Mouse (Mus musculus) hindbrain, postnatal 0 days (tissue): Measurements from ENCODE around the gene Ube2n. TPM values are rescaled to one million over a fixed set of nuclear protein-coding genes. Genes with fewer than 3 reads are reported as not detected.

Source experiments
- ATAC-seq: fragments of 200-750 bp; cut with Nextera tagmentation; 2 replicates; pipeline ENCODE4 v1.8.0; 2017; ENCODE audit warnings: mild to moderate bottlenecking, moderate TSS enrichment, moderate library complexity
- DNase-seq: peaks from one replicate; pipeline ENCODE4 v3.0.0-alpha.2; 2015; ENCODE audit warnings: low spot score
- H3K27ac ChIP-seq: fragments of 300-500 bp; sonication (generic); 2 replicates; pipeline ENCODE4 v1.5.1; 2014; ENCODE audit warnings: mild to moderate bottlenecking
- H3K27me3 ChIP-seq: fragments of 300-500 bp; sonication (generic); 2 replicates; pipeline ENCODE4 v1.6.1; 2014; ENCODE audit warnings: low read length, mixed read lengths; ENCODE audit not compliant: insufficient read depth
- H3K36me3 ChIP-seq: fragments of 300-500 bp; sonication (generic); 2 replicates; pipeline ENCODE4 v1.6.1; 2014; ENCODE audit warnings: low read length, mixed read lengths; ENCODE audit not compliant: insufficient read depth
- H3K4me1 ChIP-seq: fragments of 300-500 bp; sonication (generic); 2 replicates; pipeline ENCODE4 v1.6.1; 2014; ENCODE audit warnings: antibody characterized with exemption, low read length, mixed read lengths; ENCODE audit not compliant: insufficient read depth
- H3K4me2 ChIP-seq: fragments of 300-500 bp; sonication (generic); 2 replicates; pipeline ENCODE4 v1.6.1; 2014; ENCODE audit warnings: low read depth, mild to moderate bottlenecking, low read length, moderate library complexity, mixed read lengths
- H3K4me3 ChIP-seq: fragments of 300-500 bp; sonication (generic); 2 replicates; pipeline ENCODE4 v1.5.1; 2014; ENCODE audit warnings: low read length
- H3K9ac ChIP-seq: fragments of 300-500 bp; sonication (generic); replicated peaks from 2 replicates; pipeline ENCODE4 v1.6.1; 2014; ENCODE audit warnings: mild to moderate bottlenecking, low read length, moderate library complexity, mixed read lengths
- H3K9me3 ChIP-seq: fragments of 300-500 bp; sonication (generic); 2 replicates; pipeline ENCODE4 v1.6.1; 2016; ENCODE audit warnings: low read length, mixed read lengths
- CTCF ChIP-seq: IDR thresholded peaks from 2 replicates; pipeline ENCODE4 v1.5.1; 2016; ENCODE audit warnings: antibody characterized with exemption, control low read depth, low read depth
- WGBS: fragments of 180-500 bp; shearing (Covaris S2); extraction: QIAGEN DNeasy Blood & Tissue Kit; methylation state at CpG from one replicate; pipeline ENCODE4 v1.1.7; 2014; 5-methylcytosine and 5-hydroxymethylcytosine counted together
- polyA plus RNA-seq: library from polyadenylated mRNA; unstranded; fragments of >200 nt; fragmentation: Nextera tagmentation; extraction: Ambion mirVana; gene quantifications from 2 replicates; pipeline ENCODE4 v1.2.1, GENCODE M21; 2015
- total RNA-seq: library from RNA; depleted of rRNA; stranded (reverse); fragments of >200 nt; gene quantifications from 2 replicates; pipeline ENCODE4 v1.2.3, GENCODE M21; 2014

Gene Ube2n
- total and polyA plus RNA-seq, 2 experiments from 2014 or later = 203 to 333 TPM

DNA sequence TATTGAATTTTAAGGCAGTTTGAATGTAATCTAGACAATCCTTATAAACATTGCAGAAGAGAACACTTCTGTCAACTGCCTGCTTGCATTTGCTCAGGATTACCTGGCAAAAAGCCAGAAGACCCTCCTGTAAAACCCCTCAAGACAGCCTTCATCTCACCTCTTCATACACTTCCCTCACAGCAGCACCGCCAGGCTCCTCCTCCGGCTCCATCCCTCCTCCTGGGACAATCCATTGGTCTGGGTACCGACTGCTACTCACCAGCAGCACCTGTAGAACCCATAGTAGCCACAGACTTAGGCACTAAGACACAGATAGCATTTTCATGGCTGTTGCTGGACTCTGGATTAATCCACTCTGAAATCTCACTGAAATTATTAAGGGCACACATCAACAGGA is 37.4 kb downstream of the Ube2n start:
- DNase-seq = no peak
- TF ChIP-seq CTCF = no peak
- Histone ChIP-seq H3K27ac (no peak overlapping the region), H3K4me2 (no peak overlapping the region), H3K9me3 (no peaks in the 10 kb centered on the region), H3K36me3 (peaks cover 6% of the 10 kb centered on the region; the same call in 1 of the 2 replicates), H3K4me3 (no peak overlapping the region), H3K9ac (no peak overlapping the region), H3K4me1 (0 out of 2 replicates have a peak, but pooled peaks cover 3% of the 10 kb centered on the region), H3K27me3 (no peaks in the 10 kb centered on the region)
- WGBS = 52% methylated on average over 3 of the region's 3 CpGs
- ATAC-seq = peak; percentile 36; the same call in 1 of the 2 replicates

DNA sequence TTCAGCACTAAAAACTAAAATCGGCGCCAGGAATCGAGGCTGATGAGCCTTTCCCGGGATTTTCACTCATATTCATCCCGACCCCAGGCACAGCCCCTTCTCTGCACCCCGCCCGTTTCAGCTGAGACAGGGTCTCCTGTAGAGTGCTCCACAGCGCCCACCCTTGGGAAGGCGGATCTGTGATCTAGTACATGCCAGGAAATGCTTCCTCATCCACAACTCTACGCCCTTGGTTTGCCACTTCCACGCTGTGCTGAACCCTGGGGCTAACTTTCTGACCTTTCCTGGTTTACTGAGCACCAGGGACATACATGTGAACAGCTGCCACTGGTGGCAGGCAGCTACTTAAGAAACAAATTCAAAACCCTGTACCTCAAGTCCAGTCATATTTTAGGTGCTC is 40.9 kb downstream of the Ube2n start:
- H3K4me3 ChIP-seq = no peak overlapping the region
- H3K27ac ChIP-seq = no peak overlapping the region
- 0 out of 2 replicates have a peak, but pooled peaks cover 3% of the 10 kb centered on the region for H3K4me1 ChIP-seq
- H3K9me3 ChIP-seq = no peaks in the 10 kb centered on the region
- no peak for ATAC-seq
- no peak overlapping the region for H3K9ac ChIP-seq
- H3K27me3 ChIP-seq = no peaks in the 10 kb centered on the region
- no peak overlapping the region for H3K4me2 ChIP-seq
- H3K36me3 ChIP-seq = no peaks in the 10 kb centered on the region
- DNase-seq = no peak
- 80% methylated on average over 11 of the region's 11 CpGs for WGBS
- TF ChIP-seq CTCF = no peak

DNA sequence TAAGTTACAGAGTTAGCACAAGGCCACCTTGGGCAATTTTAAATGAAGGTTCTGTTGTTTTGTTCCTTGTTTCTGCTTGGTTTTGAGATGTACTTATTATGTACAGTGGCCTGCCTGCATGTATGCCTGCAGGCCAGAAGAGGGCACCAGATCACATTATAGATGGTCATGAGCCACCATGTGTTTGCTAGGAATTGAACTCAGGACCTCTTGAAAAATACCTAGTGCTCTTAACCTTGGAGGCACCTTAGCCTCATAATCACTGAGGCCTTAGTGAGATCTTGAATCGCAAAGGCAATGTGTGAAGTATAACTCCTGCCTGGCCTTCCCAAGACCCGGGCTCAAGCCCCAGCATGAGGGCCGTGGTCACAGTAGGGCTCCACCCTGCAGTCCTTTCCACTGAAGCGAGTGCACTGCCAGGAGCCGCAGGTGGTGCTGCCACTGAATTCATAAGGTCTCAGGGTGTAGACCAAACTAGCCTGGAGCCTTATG is 42.4 kb downstream of the Ube2n start:
- no peak for ATAC-seq
- TF ChIP-seq CTCF = peak; percentile 72
- Histone ChIP-seq H3K9ac (no peak overlapping the region), H3K9me3 (no peaks in the 10 kb centered on the region), H3K4me2 (no peak overlapping the region), H3K27ac (no peak overlapping the region), H3K4me3 (no peak overlapping the region), H3K27me3 (no peaks in the 10 kb centered on the region), H3K4me1 (peaks cover 9% of the 10 kb centered on the region; the same call in 1 of the 2 replicates), H3K36me3 (no peaks in the 10 kb centered on the region)
- peak; percentile 64 for DNase-seq
- WGBS = 85% methylated on average over 5 of the region's 5 CpGs

DNA sequence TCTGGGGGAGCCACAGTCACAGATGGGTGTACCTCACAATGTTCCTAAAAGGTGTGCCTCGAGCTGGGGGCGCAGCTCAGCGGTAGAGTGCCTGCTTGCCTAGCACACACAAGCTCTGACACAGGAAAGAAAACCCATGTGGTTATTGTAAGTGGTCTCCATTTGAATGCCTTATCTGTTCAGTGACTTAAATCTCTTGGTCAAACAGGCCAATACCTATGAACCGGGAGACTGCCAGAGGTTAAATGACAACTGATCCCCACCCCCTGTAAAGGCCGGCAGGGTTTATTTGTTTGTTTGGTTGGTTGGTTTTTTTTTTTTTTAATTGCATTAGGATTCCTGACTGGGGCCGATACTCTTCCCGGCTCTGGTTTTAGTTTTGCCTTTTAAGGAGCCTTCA is 44.5 kb downstream of the Ube2n start:
- no peak overlapping the region; the same call in 1 of the 2 replicates for H3K4me2 ChIP-seq
- H3K36me3 ChIP-seq = no peaks in the 10 kb centered on the region
- peaks cover 9% of the 10 kb centered on the region; the same call in 1 of the 2 replicates for H3K4me1 ChIP-seq
- H3K27me3 ChIP-seq = no peaks in the 10 kb centered on the region
- H3K9ac ChIP-seq = no peak overlapping the region
- ATAC-seq = no peak
- H3K9me3 ChIP-seq = no peaks in the 10 kb centered on the region
- no peak for TF ChIP-seq CTCF
- H3K27ac ChIP-seq = no peak overlapping the region
- DNase-seq = no peak
- WGBS = 80% methylated on average over 7 of the region's 7 CpGs
- no peak overlapping the region for H3K4me3 ChIP-seq

DNA sequence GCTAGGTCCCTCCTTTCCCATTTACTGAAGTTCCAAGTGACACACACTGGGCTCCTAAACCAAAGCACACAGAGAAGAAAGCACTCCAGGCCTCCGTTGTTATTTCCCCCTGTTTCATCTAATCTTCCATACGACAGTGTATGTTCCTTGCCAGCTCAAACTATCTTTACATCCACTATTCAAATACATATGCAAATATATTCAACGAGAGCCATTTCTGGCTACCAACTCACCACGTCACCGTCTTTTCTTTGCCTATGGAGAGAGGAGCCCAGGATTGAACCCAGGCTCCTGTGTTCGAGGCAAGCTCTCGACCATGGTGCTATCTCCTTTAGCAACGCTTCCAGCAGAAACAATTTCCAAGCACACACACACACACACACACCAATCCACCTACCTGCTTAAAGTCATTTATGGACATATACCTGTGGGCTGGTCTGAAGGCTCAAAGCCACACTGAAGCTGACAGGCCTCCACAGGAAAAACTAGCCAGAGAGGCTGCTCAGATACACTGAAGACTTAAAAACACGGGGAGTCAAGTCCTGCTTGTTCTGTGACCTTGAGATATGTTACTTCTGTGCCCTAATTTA is 45.5 kb downstream of the Ube2n start:
- Histone ChIP-seq H3K27me3 (no peaks in the 10 kb centered on the region), H3K4me3 (no peak overlapping the region), H3K9me3 (no peaks in the 10 kb centered on the region), H3K27ac (no peak overlapping the region), H3K36me3 (no peaks in the 10 kb centered on the region), H3K4me2 (peak overlapping the region; percentile 21; the same call in 1 of the 2 replicates), H3K4me1 (peaks cover 9% of the 10 kb centered on the region; the same call in 1 of the 2 replicates), H3K9ac (no peak overlapping the region)
- DNase-seq (no peak), ATAC-seq (no peak)
- WGBS = 78% methylated on average over 9 of the region's 9 CpGs
- TF ChIP-seq CTCF = no peak

DNA sequence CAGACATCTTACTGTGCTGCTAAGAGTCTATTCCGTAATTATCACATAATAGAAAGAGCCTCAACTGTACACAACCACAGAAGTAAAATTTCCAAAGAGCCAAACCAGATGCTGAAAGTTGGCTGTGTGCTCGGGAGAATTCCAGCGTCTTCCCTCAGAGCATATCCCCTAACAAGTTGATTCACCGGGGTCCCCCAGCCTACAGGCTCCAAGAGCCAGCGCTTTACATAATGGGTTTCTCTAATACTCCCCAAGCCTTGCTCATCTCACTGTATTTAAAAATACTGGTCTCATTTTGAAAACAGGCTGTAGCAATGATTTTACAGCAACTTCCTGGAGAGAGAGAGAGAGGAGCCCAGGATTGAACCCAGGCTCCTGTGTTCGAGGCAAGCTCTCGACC is 46.7 kb downstream of the Ube2n start:
- Histone ChIP-seq H3K27ac (no peak overlapping the region), H3K9me3 (no peaks in the 10 kb centered on the region), H3K36me3 (no peaks in the 10 kb centered on the region), H3K9ac (peak overlapping the region; percentile 25; the same call in 1 of the 2 replicates), H3K27me3 (no peaks in the 10 kb centered on the region), H3K4me2 (peak overlapping the region; percentile 77), H3K4me3 (peak overlapping the region; percentile 87), H3K4me1 (peaks cover 9% of the 10 kb centered on the region; the same call in 1 of the 2 replicates)
- WGBS = 32% methylated on average over 7 of the region's 7 CpGs
- DNase-seq = no peak
- no peak for ATAC-seq
- TF ChIP-seq CTCF = no peak

DNA sequence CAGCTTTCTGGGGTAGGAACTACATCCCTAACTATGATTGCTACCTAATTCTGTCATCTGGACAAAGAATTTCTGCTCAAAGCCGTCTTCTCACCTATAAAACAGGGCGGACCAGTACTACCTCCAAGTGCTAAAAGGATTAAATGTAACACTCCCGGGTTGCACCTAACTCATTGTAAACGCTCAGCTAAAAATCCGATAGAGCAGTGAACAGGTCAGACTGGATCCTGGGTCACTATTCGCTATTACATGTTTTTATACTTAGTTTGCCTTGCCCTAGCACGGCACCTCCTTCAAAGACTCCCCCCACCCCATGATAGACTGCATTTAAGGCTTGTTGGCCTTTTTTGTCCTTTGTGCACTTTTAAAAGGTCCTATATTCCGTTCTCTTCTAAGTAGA is 47.5 kb downstream of the Ube2n start:
- Histone ChIP-seq H3K36me3 (no peaks in the 10 kb centered on the region), H3K27ac (no peak overlapping the region), H3K4me3 (peak overlapping the region; percentile 87), H3K4me1 (peaks cover 9% of the 10 kb centered on the region; the same call in 1 of the 2 replicates), H3K27me3 (no peaks in the 10 kb centered on the region), H3K9ac (peak overlapping the region; percentile 83), H3K9me3 (no peaks in the 10 kb centered on the region), H3K4me2 (peak overlapping the region; percentile 77)
- WGBS = 4% methylated on average over 8 of the region's 8 CpGs
- TF ChIP-seq CTCF = no peak
- DNase-seq (no peak), ATAC-seq (no peak)
